Mouse (Mus musculus): ENCODE measurements around the gene Ppp2r5a. TPM values are rescaled to one million over a fixed set of nuclear protein-coding genes. Genes with fewer than 3 reads are reported as not detected.
A peak's percentile ranks its signal among the peaks of the same experiment; 100 is the strongest.
"Not testable (repeated sequence)": the region's sequence is repeated elsewhere in the genome, so short reads cannot be mapped to it uniquely, and the experiment has no call there.

The Ppp2r5a gene
- 100 to 1,000 TPM; 196 to 437 TPM for total RNA-seq (2021)
- long read RNA-seq, experiment 1, transcript Ppp2r5a-201 (13 exons, 3,088 nt) = major isoform, 765 of 849 reads
- long read RNA-seq, experiment 1, partial matches to known transcripts = 13 of 849 reads
- long read RNA-seq, experiment 1, other reads (novel, unspliced or antisense) = 71 of 849 reads
- long read RNA-seq, experiment 2, transcript Ppp2r5a-201 (13 exons, 3,088 nt) = major isoform, 607 of 711 reads
- long read RNA-seq, experiment 2, partial matches to known transcripts = 71 of 711 reads
- long read RNA-seq, experiment 2, other reads (novel, unspliced or antisense) = 33 of 711 reads

GRCm38 (mm10) chr1:191403074-191403473 lies at the start of gene Ppp2r5a:
Gene Ppp2r5a (minus strand): TSS chr1:191403272.
- no peak for DNase-seq (ENCODE audit: low spot score in 2 of 2)

GRCm38 (mm10) chr1:191450614-191451013 lies 47.5 kb upstream of the Ppp2r5a start:
- no peak for DNase-seq (ENCODE audit: low spot score in 2 of 2)

GRCm38 (mm10) chr1:191449537-191449936 lies 46.5 kb upstream of the Ppp2r5a start:
- DNase-seq (ENCODE audit: low spot score in 2 of 2) = no peak

GRCm38 (mm10) chr1:191447391-191448016 lies 44.4 kb upstream of the Ppp2r5a start:
- DNase-seq (ENCODE audit: low spot score in 2 of 2) = no peak

GRCm38 (mm10) chr1:191446307-191446706 lies 43.2 kb upstream of the Ppp2r5a start:
- DNase-seq (ENCODE audit: low spot score in 2 of 2) = no peak

GRCm38 (mm10) chr1:191445831-191446258 lies 42.8 kb upstream of the Ppp2r5a start:
- no peak for DNase-seq (ENCODE audit: low spot score in 2 of 2)

- no peak for DNase-seq (ENCODE audit: low spot score in 2 of 2)
These were observed 42.3 kb upstream of the Ppp2r5a start for GRCm38 (mm10) chr1:191445401-191445800.

GRCm38 (mm10) chr1:191444467-191444866 lies 41.4 kb upstream of the Ppp2r5a start:
- no peak for DNase-seq (ENCODE audit: low spot score in 2 of 2)

GRCm38 (mm10) chr1:191439011-191439410 lies 35.9 kb upstream of the Ppp2r5a start:
- DNase-seq (ENCODE audit: low spot score in 2 of 2) = no peak

- DNase-seq (ENCODE audit: low spot score in 2 of 2) = no peak
These were observed 35.5 kb upstream of the Ppp2r5a start for GRCm38 (mm10) chr1:191438546-191438945.

- DNase-seq (ENCODE audit: low spot score in 2 of 2) = no peak
These were observed 33.6 kb upstream of the Ppp2r5a start for GRCm38 (mm10) chr1:191436647-191437046.

GRCm38 (mm10) chr1:191435359-191435758 lies 32.3 kb upstream of the Ppp2r5a start:
- no peak for DNase-seq (ENCODE audit: low spot score in 2 of 2)

GRCm38 (mm10) chr1:191432531-191432930 lies 29.5 kb upstream of the Ppp2r5a start:
- DNase-seq (ENCODE audit: low spot score in 2 of 2) = no peak

GRCm38 (mm10) chr1:191432023-191432422 lies 29.0 kb upstream of the Ppp2r5a start:
- DNase-seq (ENCODE audit: low spot score in 2 of 2) = no peak

GRCm38 (mm10) chr1:191430121-191430520 lies 27.0 kb upstream of the Ppp2r5a start:
- DNase-seq (ENCODE audit: low spot score in 2 of 2) = no peak

GRCm38 (mm10) chr1:191425884-191426283 lies 22.8 kb upstream of the Ppp2r5a start:
- DNase-seq (ENCODE audit: low spot score in 2 of 2) = no peak

GRCm38 (mm10) chr1:191423201-191423600 lies 20.1 kb upstream of the Ppp2r5a start:
- no peak for DNase-seq (ENCODE audit: low spot score in 2 of 2)

- not testable (repeated sequence) for DNase-seq (ENCODE audit: low spot score in 2 of 2)
These were observed 19.6 kb upstream of the Ppp2r5a start for GRCm38 (mm10) chr1:191422714-191423113.

- no peak for DNase-seq (ENCODE audit: low spot score in 2 of 2)
These were observed 19.1 kb upstream of the Ppp2r5a start for GRCm38 (mm10) chr1:191422164-191422563.

- DNase-seq (ENCODE audit: low spot score in 2 of 2) = no peak
These were observed 18.4 kb upstream of the Ppp2r5a start for GRCm38 (mm10) chr1:191421426-191421999.

GRCm38 (mm10) chr1:191420930-191421404 lies 17.9 kb upstream of the Ppp2r5a start:
- peak in 1 of 2 experiments; percentile 31 for DNase-seq (ENCODE audit: low spot score in 2 of 2)
